Mouse (Mus musculus) liver, embryonic 12.5 days (tissue): Measurements from ENCODE around the gene Nrarp. TPM values are rescaled to one million over a fixed set of nuclear protein-coding genes. Genes with fewer than 3 reads are reported as not detected.

Experiments
- ATAC-seq: fragments of 200-750 bp; cut with Nextera tagmentation; 2 replicates; pipeline ENCODE4 v1.8.0; 2017; ENCODE audit warnings: moderate number of reproducible peaks, mild to moderate bottlenecking, moderate library complexity
- H3K27ac ChIP-seq: fragments of 300-500 bp; sonication (generic); 2 replicates; pipeline ENCODE4 v1.5.1; 2016; ENCODE audit warnings: mild to moderate bottlenecking
- H3K27me3 ChIP-seq: fragments of 300-500 bp; sonication (generic); replicated peaks from 2 replicates; pipeline ENCODE4 v1.6.1; 2016; ENCODE audit warnings: mild to moderate bottlenecking, moderate library complexity
- H3K36me3 ChIP-seq: fragments of 300-500 bp; sonication (generic); 2 replicates; pipeline ENCODE4 v1.6.1; 2016; ENCODE audit warnings: mild to moderate bottlenecking, moderate library complexity
- H3K4me1 ChIP-seq: fragments of 300-500 bp; sonication (generic); 2 replicates; pipeline ENCODE4 v1.6.1; 2016
- H3K4me2 ChIP-seq: fragments of 300-500 bp; sonication (generic); 2 replicates; pipeline ENCODE4 v1.6.1; 2016; ENCODE audit warnings: mild to moderate bottlenecking, moderate library complexity
- H3K4me3 ChIP-seq: fragments of 300-500 bp; sonication (generic); 2 replicates; pipeline ENCODE4 v1.5.1; 2016; ENCODE audit warnings: mild to moderate bottlenecking, moderate library complexity
- H3K9ac ChIP-seq: fragments of 300-500 bp; sonication (generic); 2 replicates; pipeline ENCODE4 v1.6.1; 2016; ENCODE audit warnings: mild to moderate bottlenecking, moderate library complexity
- H3K9me3 ChIP-seq: fragments of 300-500 bp; sonication (generic); replicated peaks from 2 replicates; pipeline ENCODE4 v1.6.1; 2016; ENCODE audit warnings: mild to moderate bottlenecking, moderate library complexity
- WGBS: fragments of 180-500 bp; shearing (Covaris S2); methylation state at CpG from one replicate; pipeline ENCODE4 v1.1.7; 2016; ENCODE audit not compliant: insufficient replicate concordance; 5-methylcytosine and 5-hydroxymethylcytosine counted together
- polyA plus RNA-seq: library from polyadenylated mRNA; unstranded; fragments of >200 nt; fragmentation: Nextera tagmentation; extraction: Ambion mirVana; gene quantifications from 2 replicates; pipeline ENCODE4 v1.2.1, GENCODE M21; 2016

The Nrarp gene
- polyA plus RNA-seq, 1 experiment from 2014 or later = 6.2 TPM

- 25% methylated on average over 2 of the region's 2 CpGs for WGBS
- Histone ChIP-seq H3K4me1 (peaks cover 3% of the 10 kb centered on the region), H3K9me3 (no peaks in the 10 kb centered on the region), H3K4me3 (no peak overlapping the region), H3K27ac (no peak overlapping the region), H3K4me2 (no peak overlapping the region), H3K27me3 (peaks cover 7% of the 10 kb centered on the region), H3K36me3 (no peaks in the 10 kb centered on the region), H3K9ac (no peak overlapping the region)
- no peak for ATAC-seq
Observed at GRCm38 (mm10) chr2:25157655-25158054, 22.9 kb upstream of the Nrarp start.

GRCm38 (mm10) chr2:25167481-25167880 is 13.1 kb upstream of the Nrarp start:
- H3K9ac ChIP-seq = peak overlapping the region; percentile 69
- peak; percentile 30; the same call in 1 of the 2 replicates for ATAC-seq
- H3K4me3 ChIP-seq = peak overlapping the region; percentile 57
- H3K27ac ChIP-seq = peak overlapping the region; percentile 52; the same call in 1 of the 2 replicates
- peak overlapping the region; percentile 85 for H3K4me2 ChIP-seq
- H3K36me3 ChIP-seq = no peaks in the 10 kb centered on the region
- peaks cover 63% of the 10 kb centered on the region for H3K4me1 ChIP-seq
- H3K27me3 ChIP-seq = peaks cover 25% of the 10 kb centered on the region
- WGBS = 35% methylated on average over 4 of the region's 4 CpGs
- no peaks in the 10 kb centered on the region for H3K9me3 ChIP-seq

DNA sequence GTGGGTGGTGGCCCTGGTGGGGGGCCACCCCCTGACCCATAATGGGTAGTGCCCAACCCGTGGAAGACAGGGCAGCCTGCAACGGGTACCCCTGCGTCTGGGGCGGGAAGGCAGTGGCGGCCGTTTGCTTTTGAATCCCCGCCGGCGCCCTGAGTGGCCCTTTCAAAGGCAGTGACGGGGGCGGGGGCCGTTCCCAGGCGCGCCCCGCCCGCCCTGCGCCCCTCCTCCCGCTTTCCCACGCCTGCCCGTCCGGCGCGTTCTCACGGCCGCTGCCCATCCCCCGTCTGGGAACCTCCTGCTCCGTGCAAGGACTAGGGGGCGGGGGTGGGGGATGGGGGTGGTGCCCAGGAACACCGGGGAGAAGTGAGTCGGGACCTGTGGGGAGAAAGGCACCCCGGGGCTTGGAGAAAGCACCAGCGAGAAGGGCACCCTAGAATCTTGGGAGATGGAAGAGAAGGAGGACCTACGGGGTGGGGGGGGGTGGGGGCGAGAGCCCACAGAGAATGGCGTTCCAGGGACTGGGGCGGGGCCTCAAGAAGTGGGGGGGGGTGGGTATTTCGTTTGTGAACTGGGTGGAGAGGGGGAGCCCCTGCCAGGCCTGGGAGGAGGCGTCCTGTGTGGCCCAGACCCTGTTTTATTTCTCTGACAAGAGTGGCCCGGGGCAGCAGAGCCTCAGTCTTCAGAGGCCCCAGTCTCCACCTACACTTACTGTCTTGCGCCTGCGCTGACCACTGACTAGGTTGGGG is 12.5 kb upstream of the Nrarp start:
- H3K9me3 ChIP-seq = no peaks in the 10 kb centered on the region
- peak overlapping the region; percentile 57 for H3K4me3 ChIP-seq
- peak overlapping the region; percentile 85 for H3K4me2 ChIP-seq
- H3K27ac ChIP-seq = peak overlapping the region; percentile 52
- ATAC-seq = peak; percentile 58
- peaks cover 68% of the 10 kb centered on the region for H3K4me1 ChIP-seq
- 5% methylated on average over 40 of the region's 41 CpGs for WGBS
- H3K9ac ChIP-seq = peak overlapping the region; percentile 69
- peaks cover 19% of the 10 kb centered on the region for H3K27me3 ChIP-seq
- H3K36me3 ChIP-seq = no peaks in the 10 kb centered on the region

DNA sequence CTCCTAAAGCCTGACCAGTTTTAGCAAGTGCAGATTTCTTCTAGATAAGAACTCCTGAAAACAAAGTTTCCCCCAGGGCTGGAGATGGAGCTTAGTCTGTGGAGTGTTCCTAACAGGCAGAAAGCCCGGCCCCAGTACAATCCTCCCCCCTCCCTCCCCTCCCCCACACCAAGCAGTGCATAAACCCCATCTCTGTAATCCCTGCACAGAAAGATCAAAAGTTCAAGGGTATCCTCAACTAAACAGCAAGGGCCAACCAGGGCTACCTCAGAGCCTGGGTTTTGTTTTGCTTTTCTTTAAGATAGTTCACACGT is 11.9 kb upstream of the Nrarp start:
- ATAC-seq = 0 out of 2 replicates have a peak, but pooled peaks have one; percentile 17

GRCm38 (mm10) chr2:25169778-25170177 is 10.8 kb upstream of the Nrarp start:
- peaks cover 71% of the 10 kb centered on the region for H3K4me1 ChIP-seq
- H3K4me2 ChIP-seq = no peak overlapping the region
- 41% methylated on average over 5 of the region's 5 CpGs for WGBS
- no peak for ATAC-seq
- H3K27ac ChIP-seq = no peak overlapping the region
- no peak overlapping the region for H3K9ac ChIP-seq
- no peak overlapping the region for H3K4me3 ChIP-seq
- no peaks in the 10 kb centered on the region for H3K36me3 ChIP-seq
- no peaks in the 10 kb centered on the region for H3K9me3 ChIP-seq
- peaks cover 2% of the 10 kb centered on the region; the same call in 1 of the 2 replicates for H3K27me3 ChIP-seq

More for the DNA sequence above, 11.9 kb upstream of the Nrarp start:
- H3K4me1 ChIP-seq = peaks cover 68% of the 10 kb centered on the region
- H3K9me3 ChIP-seq = no peaks in the 10 kb centered on the region
- H3K27me3 ChIP-seq = peaks cover 14% of the 10 kb centered on the region
- no peaks in the 10 kb centered on the region for H3K36me3 ChIP-seq
- H3K4me2 ChIP-seq = peak overlapping the region; percentile 85
- peak overlapping the region; percentile 69; the same call in 1 of the 2 replicates for H3K9ac ChIP-seq
- H3K4me3 ChIP-seq = peak overlapping the region; percentile 57
- WGBS = 25% methylated on average over 2 of the region's 2 CpGs
- peak overlapping the region; percentile 52 for H3K27ac ChIP-seq

GRCm38 (mm10) chr2:25170326-25171100 is 10.0 kb upstream of the Nrarp start:
- Histone ChIP-seq H3K9ac (no peak overlapping the region), H3K9me3 (no peaks in the 10 kb centered on the region), H3K27ac (no peak overlapping the region), H3K27me3 (no peaks in the 10 kb centered on the region), H3K36me3 (no peaks in the 10 kb centered on the region), H3K4me2 (no peak overlapping the region), H3K4me1 (peaks cover 78% of the 10 kb centered on the region), H3K4me3 (no peak overlapping the region)
- ATAC-seq = no peak
- WGBS = 55% methylated on average over 10 of the region's 10 CpGs

GRCm38 (mm10) chr2:25171101-25171768 is 9.3 kb upstream of the Nrarp start:
- Histone ChIP-seq H3K9me3 (no peaks in the 10 kb centered on the region), H3K27me3 (peaks cover under 1% of the 10 kb centered on the region; the same call in 1 of the 2 replicates), H3K27ac (no peak overlapping the region), H3K4me1 (peaks cover 85% of the 10 kb centered on the region), H3K9ac (no peak overlapping the region), H3K4me3 (no peak overlapping the region), H3K36me3 (no peaks in the 10 kb centered on the region), H3K4me2 (no peak overlapping the region)
- no peak for ATAC-seq
- 69% methylated on average over 6 of the region's 6 CpGs for WGBS

DNA sequence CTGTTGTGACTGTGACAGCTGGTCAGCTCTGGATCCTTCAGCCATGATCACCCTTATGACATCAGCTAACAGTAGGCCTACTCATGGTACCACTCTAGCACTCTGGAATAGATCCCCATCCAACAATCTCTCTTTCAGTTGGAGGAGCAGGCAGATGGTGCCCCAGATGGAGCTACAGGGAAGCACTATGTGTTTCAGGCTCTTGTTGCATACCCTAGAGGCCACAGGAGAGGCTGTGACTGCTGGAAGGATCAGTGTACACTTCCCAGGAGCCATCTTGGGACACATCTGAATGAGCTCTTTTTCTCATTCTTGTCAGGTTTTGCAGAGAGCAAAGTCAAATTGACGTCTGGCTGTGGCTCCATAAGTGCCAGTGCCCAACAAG is 8.8 kb upstream of the Nrarp start:
- no peak overlapping the region for H3K4me3 ChIP-seq
- H3K4me1 ChIP-seq = peaks cover 89% of the 10 kb centered on the region
- H3K27ac ChIP-seq = no peak overlapping the region
- no peaks in the 10 kb centered on the region for H3K36me3 ChIP-seq
- H3K27me3 ChIP-seq = peaks cover 5% of the 10 kb centered on the region
- no peak overlapping the region for H3K9ac ChIP-seq
- no peak for ATAC-seq
- H3K9me3 ChIP-seq = no peaks in the 10 kb centered on the region
- WGBS = 81% methylated on average over 1 of the region's 1 CpGs
- no peak overlapping the region for H3K4me2 ChIP-seq

DNA sequence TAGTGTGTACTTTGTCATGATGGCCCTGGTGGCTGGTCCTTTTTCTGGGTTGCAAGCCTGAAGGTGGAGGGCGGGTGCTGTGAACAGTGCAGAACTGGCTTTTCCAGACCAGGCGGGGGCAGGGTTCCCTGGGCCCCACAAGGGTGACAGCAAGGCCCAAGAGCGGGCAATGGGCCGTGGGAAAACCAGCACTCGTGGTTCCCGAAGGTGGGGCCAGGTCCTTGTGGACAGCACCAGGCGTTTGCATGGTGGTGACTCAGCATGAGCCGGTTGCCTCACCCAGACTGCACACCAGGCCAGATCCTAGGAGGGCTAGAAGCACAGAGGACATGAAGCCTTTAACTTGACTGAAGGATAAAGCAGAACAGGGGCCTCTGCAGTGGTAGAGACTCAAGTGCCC is 7.9 kb upstream of the Nrarp start:
- no peaks in the 10 kb centered on the region for H3K36me3 ChIP-seq
- H3K27ac ChIP-seq = no peak overlapping the region
- H3K4me1 ChIP-seq = peaks cover 90% of the 10 kb centered on the region
- H3K27me3 ChIP-seq = peaks cover 14% of the 10 kb centered on the region
- 35% methylated on average over 8 of the region's 8 CpGs for whole genome bisulfite sequencing
- 0 out of 2 replicates have a peak, but pooled peaks have one; percentile 11 for ATAC-seq
- no peaks in the 10 kb centered on the region for H3K9me3 ChIP-seq
- H3K4me2 ChIP-seq = no peak overlapping the region; the same call in 1 of the 2 replicates
- no peak overlapping the region for H3K9ac ChIP-seq
- no peak overlapping the region for H3K4me3 ChIP-seq

DNA sequence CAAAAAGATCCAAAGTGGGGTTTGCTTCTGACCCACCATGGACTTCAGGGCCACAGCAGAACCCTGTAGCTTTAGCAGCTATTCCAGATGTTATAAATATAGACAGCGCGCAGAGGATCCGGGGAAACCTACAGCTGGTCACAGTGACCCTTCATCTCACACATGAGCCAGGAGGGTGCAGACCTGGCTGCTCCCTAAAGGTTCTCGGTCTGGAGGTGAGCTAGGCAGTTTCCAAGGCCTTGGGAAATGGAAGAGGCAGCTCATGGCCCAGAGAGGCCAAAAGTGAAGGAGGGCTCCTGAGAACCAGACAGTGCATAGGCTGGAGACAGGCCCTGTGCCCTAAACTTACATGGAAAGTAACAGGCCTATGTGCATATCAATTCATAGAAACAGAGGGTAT is 6.7 kb upstream of the Nrarp start:
- Histone ChIP-seq H3K4me2 (no peak overlapping the region), H3K9me3 (no peaks in the 10 kb centered on the region), H3K36me3 (no peaks in the 10 kb centered on the region), H3K27ac (no peak overlapping the region), H3K9ac (no peak overlapping the region), H3K4me1 (peaks cover 90% of the 10 kb centered on the region), H3K4me3 (no peak overlapping the region), H3K27me3 (peaks cover 26% of the 10 kb centered on the region)
- no peak for ATAC-seq
- WGBS = 91% methylated on average over 4 of the region's 4 CpGs

DNA sequence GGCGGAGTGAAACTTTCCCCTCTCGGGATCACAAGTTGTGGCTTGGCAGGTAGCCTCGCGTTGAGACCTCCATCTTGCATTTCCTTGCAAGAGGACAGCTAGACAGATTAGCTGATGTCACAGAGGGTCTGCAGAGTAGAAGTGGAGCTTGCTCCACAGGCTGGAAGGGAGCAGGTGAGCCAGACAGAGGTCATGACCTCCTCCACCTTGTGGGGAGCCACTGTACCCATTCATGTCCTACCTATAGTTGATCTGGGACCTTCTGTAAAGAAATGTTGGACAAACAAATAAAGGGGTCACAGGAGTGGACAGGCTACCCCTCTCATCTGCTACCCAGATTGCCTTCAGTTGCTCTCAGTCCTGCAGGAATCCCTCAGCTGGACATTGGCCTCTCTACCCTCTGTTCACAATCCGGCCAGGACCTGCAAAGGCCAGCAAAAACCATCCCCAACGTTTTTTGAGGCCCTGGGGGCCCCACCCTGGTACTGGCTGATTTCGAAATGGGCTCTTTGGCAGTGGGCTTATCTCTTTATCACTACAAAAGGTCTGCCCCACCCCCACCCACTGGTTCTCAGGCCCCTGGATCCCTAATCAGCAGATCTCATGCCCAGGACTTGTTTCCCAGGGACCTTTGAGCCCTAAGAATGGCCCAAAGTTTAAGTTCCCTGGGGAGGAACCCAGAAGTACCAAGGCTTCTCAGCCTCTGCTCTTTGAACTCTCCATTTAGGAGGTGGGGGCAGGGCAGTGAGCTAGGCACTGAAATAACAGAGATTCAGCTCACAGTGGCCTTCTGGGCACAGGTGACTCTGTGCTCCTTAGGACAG is 5.5 kb upstream of the Nrarp start:
- Histone ChIP-seq H3K9ac (peak overlapping the region; percentile 1; the same call in 1 of the 2 replicates), H3K9me3 (no peaks in the 10 kb centered on the region), H3K4me2 (peak overlapping the region; percentile 11), H3K27me3 (peaks cover 37% of the 10 kb centered on the region), H3K27ac (peak overlapping the region; percentile 45), H3K36me3 (no peaks in the 10 kb centered on the region), H3K4me1 (peaks cover 88% of the 10 kb centered on the region), H3K4me3 (no peak overlapping the region)
- ATAC-seq = peak; percentile 53
- WGBS = 37% methylated on average over 7 of the region's 7 CpGs
